Mouse (Mus musculus) lung, embryonic 14.5 days (tissue): ENCODE measurements around the gene Figla. TPM values are rescaled to one million over a fixed set of nuclear protein-coding genes. Genes with fewer than 3 reads are reported as not detected.

Experiments
- ATAC-seq: fragments of 200-750 bp; cut with Nextera tagmentation; 2 replicates; pipeline ENCODE4 v1.8.0; 2017; ENCODE audit warnings: mild to moderate bottlenecking, moderate TSS enrichment, moderate library complexity; ENCODE audit not compliant: insufficient read depth
- DNase-seq: peaks from one replicate; pipeline ENCODE4 v3.0.0-alpha.2; 2015
- H3K27ac ChIP-seq: fragments of 300-500 bp; sonication (generic); 2 replicates; pipeline ENCODE4 v1.5.1; 2014; ENCODE audit warnings: low read depth, mild to moderate bottlenecking, moderate library complexity
- H3K27me3 ChIP-seq: fragments of 300-500 bp; sonication (generic); 2 replicates; pipeline ENCODE4 v1.6.1; 2014; ENCODE audit warnings: low read length, control low read depth; ENCODE audit not compliant: insufficient read depth
- H3K36me3 ChIP-seq: fragments of 300-500 bp; sonication (generic); 2 replicates; pipeline ENCODE4 v1.6.1; 2014; ENCODE audit warnings: control low read depth; ENCODE audit not compliant: insufficient read depth
- H3K4me1 ChIP-seq: fragments of 300-500 bp; sonication (generic); 2 replicates; pipeline ENCODE4 v1.6.1; 2014; ENCODE audit warnings: antibody characterized with exemption, control low read depth; ENCODE audit not compliant: insufficient read depth
- H3K4me2 ChIP-seq: fragments of 300-500 bp; sonication (generic); 2 replicates; pipeline ENCODE4 v1.6.1; 2014; ENCODE audit warnings: mild to moderate bottlenecking
- H3K4me3 ChIP-seq: fragments of 300-500 bp; sonication (generic); 2 replicates; pipeline ENCODE4 v1.5.1; 2014; ENCODE audit warnings: low read depth, low read length
- H3K9ac ChIP-seq: fragments of 300-500 bp; sonication (generic); 2 replicates; pipeline ENCODE4 v1.6.1; 2014
- H3K9me3 ChIP-seq: fragments of 300-500 bp; sonication (generic); 2 replicates; pipeline ENCODE4 v1.6.1; 2016; ENCODE audit warnings: low read depth, low read length, control low read depth
- CTCF ChIP-seq: IDR thresholded peaks from 2 replicates; pipeline ENCODE4 v1.5.1; 2016; ENCODE audit warnings: antibody characterized with exemption, low read depth
- WGBS: fragments of 180-500 bp; shearing (Covaris S2); extraction: QIAGEN DNeasy Blood & Tissue Kit; methylation state at CpG from one replicate; pipeline ENCODE4 v1.1.7; 2014; 5-methylcytosine and 5-hydroxymethylcytosine counted together
- polyA plus RNA-seq: library from polyadenylated mRNA; unstranded; fragments of >200 nt; fragmentation: Nextera tagmentation; extraction: Ambion mirVana; gene quantifications from 2 replicates; pipeline ENCODE4 v1.2.1, GENCODE M21; 2014

The Figla gene
- polyA plus RNA-seq, 1 experiment from 2014 or later = not detected

DNA sequence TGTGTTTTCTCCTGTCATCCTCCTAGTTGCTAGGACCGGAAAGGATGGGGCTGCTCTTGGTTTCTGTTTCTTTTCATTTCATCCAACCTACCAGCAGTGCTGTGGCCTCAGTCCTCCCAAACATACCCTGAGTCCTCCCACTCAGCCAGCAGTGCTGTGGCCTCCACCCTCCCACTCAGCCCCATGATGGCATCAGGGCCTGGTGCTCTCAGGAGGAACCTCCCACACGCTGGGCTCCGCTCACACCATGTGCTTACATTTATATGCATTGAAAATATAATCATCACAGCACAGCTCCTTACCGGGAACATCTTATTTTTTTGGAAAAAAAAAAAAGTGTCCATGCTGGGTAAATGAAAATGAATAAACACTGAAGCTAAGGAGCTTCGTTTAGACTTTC, 32.5 kb downstream of the Figla start:
- H3K9ac ChIP-seq = no peak overlapping the region
- DNase-seq = no peak
- H3K4me3 ChIP-seq = no peak overlapping the region
- H3K36me3 ChIP-seq = no peaks in the 10 kb centered on the region
- no peak for TF ChIP-seq CTCF
- H3K27ac ChIP-seq = no peak overlapping the region
- ATAC-seq = no peak
- H3K9me3 ChIP-seq = no peaks in the 10 kb centered on the region
- no peaks in the 10 kb centered on the region for H3K27me3 ChIP-seq
- no peak overlapping the region for H3K4me2 ChIP-seq
- peaks cover 6% of the 10 kb centered on the region for H3K4me1 ChIP-seq
- 63% methylated on average over 5 of the region's 5 CpGs for WGBS

DNA sequence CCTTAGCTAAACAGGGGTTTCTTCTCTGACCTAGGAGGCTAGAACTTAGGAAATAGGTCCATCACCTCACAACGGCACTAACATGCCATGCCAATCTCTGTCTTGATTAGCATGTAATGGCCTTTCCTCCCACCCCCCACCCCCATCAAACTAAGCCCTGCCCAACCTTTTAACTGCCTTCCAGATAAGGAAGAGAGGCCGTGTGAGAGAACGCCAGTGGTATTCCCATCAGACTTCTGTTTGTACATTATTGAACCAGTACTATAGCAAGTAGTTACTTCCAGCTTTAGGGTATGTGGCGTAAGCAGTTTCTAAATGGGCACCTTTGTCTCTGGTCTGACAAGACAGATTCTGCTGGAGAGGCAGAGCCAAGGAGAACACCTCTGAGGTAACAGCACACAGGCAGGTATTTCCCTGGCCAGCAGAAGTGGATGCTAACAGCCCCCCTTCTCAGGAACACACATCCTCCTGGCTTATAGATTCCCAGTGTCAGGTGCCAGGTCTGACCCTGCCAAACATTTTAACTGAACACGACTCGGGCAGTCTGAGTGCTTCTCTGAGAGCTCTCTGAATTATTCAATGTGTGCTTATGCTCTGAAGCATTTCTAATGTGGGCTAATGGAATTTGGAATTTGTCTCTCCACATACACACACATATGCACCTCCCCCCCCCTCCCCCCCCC, 34.8 kb downstream of the Figla start:
- Histone ChIP-seq H3K4me3 (no peak overlapping the region), H3K27me3 (no peaks in the 10 kb centered on the region), H3K9me3 (no peaks in the 10 kb centered on the region), H3K4me2 (no peak overlapping the region), H3K36me3 (no peaks in the 10 kb centered on the region), H3K9ac (no peak overlapping the region), H3K27ac (no peak overlapping the region), H3K4me1 (peaks cover 6% of the 10 kb centered on the region)
- ATAC-seq (no peak), DNase-seq (no peak)
- TF ChIP-seq CTCF = no peak
- WGBS = 36% methylated on average over 6 of the region's 6 CpGs

GRCm38 (mm10) chr6:86052032-86052459, 36.1 kb downstream of the Figla start:
- H3K27ac ChIP-seq = no peak overlapping the region
- TF ChIP-seq CTCF = no peak
- peaks cover 6% of the 10 kb centered on the region for H3K4me1 ChIP-seq
- H3K27me3 ChIP-seq = no peaks in the 10 kb centered on the region
- DNase-seq (no peak), ATAC-seq (peak; percentile 58)
- no peak overlapping the region for H3K4me3 ChIP-seq
- no peaks in the 10 kb centered on the region for H3K36me3 ChIP-seq
- H3K4me2 ChIP-seq = no peak overlapping the region
- no peak overlapping the region for H3K9ac ChIP-seq
- 23% methylated on average over 7 of the region's 7 CpGs for WGBS
- no peaks in the 10 kb centered on the region for H3K9me3 ChIP-seq

GRCm38 (mm10) chr6:86052556-86052955, 36.6 kb downstream of the Figla start:
- ATAC-seq (no peak), DNase-seq (no peak)
- H3K9ac ChIP-seq = no peak overlapping the region
- H3K4me3 ChIP-seq = no peak overlapping the region
- no peak for TF ChIP-seq CTCF
- no peaks in the 10 kb centered on the region for H3K27me3 ChIP-seq
- no peak overlapping the region for H3K4me2 ChIP-seq
- peaks cover 6% of the 10 kb centered on the region for H3K4me1 ChIP-seq
- 14% methylated on average over 4 of the region's 4 CpGs for WGBS
- H3K36me3 ChIP-seq = no peaks in the 10 kb centered on the region
- H3K27ac ChIP-seq = no peak overlapping the region
- H3K9me3 ChIP-seq = no peaks in the 10 kb centered on the region

DNA sequence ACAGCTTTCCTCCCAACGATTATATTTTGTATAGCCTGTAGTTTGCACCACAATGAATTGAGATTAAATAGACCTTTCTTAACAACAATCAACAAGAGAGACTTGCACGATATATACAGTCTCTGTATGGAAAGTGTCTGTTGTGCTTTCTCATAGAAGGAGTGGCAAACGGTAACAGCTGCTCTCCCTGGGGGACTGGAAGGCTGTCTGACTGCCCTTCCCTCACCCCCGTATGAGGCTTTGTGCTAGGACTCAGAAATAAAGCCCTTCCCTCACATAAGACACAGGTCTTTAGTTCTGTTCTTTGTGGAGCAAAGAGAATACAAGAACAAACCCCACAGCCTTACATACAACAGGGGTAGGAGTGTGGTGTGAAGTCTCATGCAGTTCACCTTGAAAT, 37.1 kb downstream of the Figla start:
- no peak overlapping the region for H3K4me2 ChIP-seq
- no peak overlapping the region for H3K4me3 ChIP-seq
- no peaks in the 10 kb centered on the region for H3K27me3 ChIP-seq
- H3K36me3 ChIP-seq = no peaks in the 10 kb centered on the region
- H3K27ac ChIP-seq = no peak overlapping the region
- no peak overlapping the region for H3K9ac ChIP-seq
- peaks cover 6% of the 10 kb centered on the region for H3K4me1 ChIP-seq
- TF ChIP-seq CTCF = no peak
- ATAC-seq (no peak), DNase-seq (no peak)
- H3K9me3 ChIP-seq = no peaks in the 10 kb centered on the region
- 47% methylated on average over 4 of the region's 4 CpGs for WGBS

DNA sequence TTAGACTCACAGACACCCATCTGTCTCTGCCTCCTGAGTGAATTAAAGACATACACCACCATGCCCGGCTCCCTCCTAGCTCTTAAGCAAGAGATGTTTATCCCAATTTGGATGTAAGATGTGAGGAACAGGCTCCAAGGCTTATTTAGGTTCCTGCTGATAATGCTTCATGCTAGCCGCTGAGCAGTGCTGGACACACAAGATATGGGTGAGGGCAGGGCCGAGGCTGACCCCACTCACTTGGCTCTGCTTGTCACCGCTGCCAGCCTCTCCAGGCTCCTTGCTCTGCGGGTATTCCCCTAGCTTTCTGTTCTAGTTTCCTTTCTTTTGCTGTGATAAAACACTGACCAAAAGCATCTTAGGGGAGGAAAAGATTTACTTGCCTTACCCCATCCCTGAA, 37.6 kb downstream of the Figla start:
- no peak for DNase-seq
- Histone ChIP-seq H3K27me3 (no peaks in the 10 kb centered on the region), H3K27ac (no peak overlapping the region), H3K9ac (no peak overlapping the region), H3K4me1 (peaks cover 6% of the 10 kb centered on the region), H3K4me2 (no peak overlapping the region), H3K4me3 (no peak overlapping the region), H3K36me3 (no peaks in the 10 kb centered on the region), H3K9me3 (no peaks in the 10 kb centered on the region)
- 52% methylated on average over 5 of the region's 5 CpGs for WGBS
- no peak for TF ChIP-seq CTCF
- no peak for ATAC-seq

GRCm38 (mm10) chr6:86058475-86058874, 42.5 kb downstream of the Figla start:
- ATAC-seq (no peak), DNase-seq (no peak)
- 7% methylated on average over 1 of the region's 1 CpGs for WGBS
- H3K9ac ChIP-seq = no peak overlapping the region
- H3K9me3 ChIP-seq = no peaks in the 10 kb centered on the region
- H3K36me3 ChIP-seq = no peaks in the 10 kb centered on the region
- no peaks in the 10 kb centered on the region for H3K27me3 ChIP-seq
- no peak overlapping the region for H3K4me3 ChIP-seq
- no peaks in the 10 kb centered on the region for H3K4me1 ChIP-seq
- H3K27ac ChIP-seq = no peak overlapping the region
- H3K4me2 ChIP-seq = no peak overlapping the region
- TF ChIP-seq CTCF = no peak
